Mouse (Mus musculus): ENCODE data around the gene Rcor2.

GRCm38 (mm10) chr19:7265478-7266191 is 1.5 kb upstream of the Rcor2 start:
- TF ChIP-seq CTCF (IDR thresholded peaks at IDR 0.05; ENCODE audit: control insufficient read depth, insufficient read depth, insufficient replicate concordance, low read depth, low read length) (no peak), POLR2A (IDR thresholded peaks at IDR 0.05; ENCODE audit: control insufficient read depth, low read depth, low read length) (0 out of 2 replicates have a peak, but pooled peaks have one; percentile 16)
